Mouse (Mus musculus) left cerebral cortex, postnatal 25 days (tissue): ENCODE measurements around the gene Creb5. TPM values are rescaled to one million over a fixed set of nuclear protein-coding genes. Genes with fewer than 3 reads are reported as not detected.

Experiments used
- DNase-seq, 2 experiments: peaks; one replicate each; pipeline ENCODE4 v3.0.0; 2022; ENCODE audit warnings: low spot score in 2 of 2, mixed read lengths in 1 of 2
- intact Hi-C: fragments of 180-260 bp; cut with DNase I; formaldehyde crosslinking; loops from one replicate; pipeline ENCODE4 v1.15.1; 2025
- total RNA-seq, 2 experiments: library from RNA; stranded (reverse); gene quantifications; 2 replicates each; pipeline ENCODE4 v1.2.3; 2021

Creb5 gene
- total RNA-seq = 1 to 10 TPM; 3.2 to 3.9 TPM

DNA sequence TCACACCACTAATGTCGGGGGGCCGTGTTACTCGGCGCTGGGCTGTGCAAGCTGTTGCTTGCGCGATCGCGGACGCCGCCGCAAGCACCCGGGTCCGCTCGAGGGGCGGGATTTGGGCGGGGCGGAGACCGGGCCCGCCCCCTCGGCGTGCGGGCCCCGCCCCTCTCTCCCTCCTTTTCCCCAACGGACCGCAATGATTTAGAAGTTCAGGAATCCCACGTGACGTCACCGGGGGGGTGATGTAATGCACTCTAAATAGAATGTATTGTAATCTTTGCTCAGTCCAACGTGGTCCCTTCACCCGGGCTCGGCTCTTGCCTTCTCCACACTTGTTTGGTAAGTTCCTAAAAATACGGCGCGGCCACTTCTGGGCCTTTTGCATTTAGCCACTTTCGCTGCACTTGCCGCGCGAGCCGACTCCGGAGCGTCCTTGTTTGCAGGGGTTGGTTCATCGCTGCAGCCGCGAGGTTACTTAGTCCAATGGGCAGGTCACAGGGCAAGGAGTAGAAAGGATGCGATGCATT, at the start of gene Creb5:
Gene Creb5, plus strand, starts transcription at position 233 of the 524 bp plus-strand sequence.
- DNase-seq = peak; percentile 60 to 69
- intact Hi-C loops = loop anchor here (5.0 kb wide), 1 partner anchor 435 kb away; no protein-coding TSS in a partner anchor

- intact Hi-C loops = no loop called here
Observed at GRCm38 (mm10) chr6:53259841-53260240, 27.2 kb upstream of the Creb5 start.

GRCm38 (mm10) chr6:53262401-53262800, 24.7 kb upstream of the Creb5 start:
- DNase-seq = no peak
- intact Hi-C loops = no loop called here

More at GRCm38 (mm10) chr6:53259841-53260240, 27.2 kb upstream of the Creb5 start:
- no peak for DNase-seq

- intact Hi-C loops = loop anchor here (2.0 to 5.0 kb wide), 2 partner anchors 385 to 454 kb away; no protein-coding TSS in a partner anchor
Observed at GRCm38 (mm10) chr6:53267036-53267435, 20.0 kb upstream of the Creb5 start.

GRCm38 (mm10) chr6:53267732-53268505, 19.2 kb upstream of the Creb5 start:
- intact Hi-C loops = loop anchor here (2.0 to 5.0 kb wide), 2 partner anchors 384 to 453 kb away; no protein-coding TSS in a partner anchor

More at GRCm38 (mm10) chr6:53267036-53267435, 20.0 kb upstream of the Creb5 start:
- no peak for DNase-seq

GRCm38 (mm10) chr6:53271216-53271615, 15.9 kb upstream of the Creb5 start:
- DNase-seq = no peak
- intact Hi-C loops = no loop called here

More at GRCm38 (mm10) chr6:53267732-53268505, 19.2 kb upstream of the Creb5 start:
- DNase-seq = no peak

DNA sequence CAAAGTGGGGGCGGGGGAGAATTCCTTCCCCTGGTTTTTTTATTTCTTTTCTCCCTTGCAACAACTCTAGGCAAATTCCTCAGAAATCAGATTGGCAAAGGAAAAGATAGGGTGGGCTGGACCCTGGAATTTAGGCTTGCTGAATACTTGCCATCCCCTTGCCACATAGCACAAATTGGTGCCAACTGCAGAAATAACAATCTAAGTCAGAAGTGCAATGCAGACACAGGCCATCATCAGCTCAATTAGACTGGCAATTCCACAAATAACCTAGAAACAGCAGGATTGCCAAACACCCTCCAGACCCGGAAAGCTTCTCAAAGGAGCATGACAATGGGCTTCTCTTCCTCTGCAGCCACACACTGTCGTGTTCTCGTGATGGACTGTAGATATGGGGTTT, 15.4 kb upstream of the Creb5 start:
- no peak for DNase-seq
- intact Hi-C loops = no loop called here

DNA sequence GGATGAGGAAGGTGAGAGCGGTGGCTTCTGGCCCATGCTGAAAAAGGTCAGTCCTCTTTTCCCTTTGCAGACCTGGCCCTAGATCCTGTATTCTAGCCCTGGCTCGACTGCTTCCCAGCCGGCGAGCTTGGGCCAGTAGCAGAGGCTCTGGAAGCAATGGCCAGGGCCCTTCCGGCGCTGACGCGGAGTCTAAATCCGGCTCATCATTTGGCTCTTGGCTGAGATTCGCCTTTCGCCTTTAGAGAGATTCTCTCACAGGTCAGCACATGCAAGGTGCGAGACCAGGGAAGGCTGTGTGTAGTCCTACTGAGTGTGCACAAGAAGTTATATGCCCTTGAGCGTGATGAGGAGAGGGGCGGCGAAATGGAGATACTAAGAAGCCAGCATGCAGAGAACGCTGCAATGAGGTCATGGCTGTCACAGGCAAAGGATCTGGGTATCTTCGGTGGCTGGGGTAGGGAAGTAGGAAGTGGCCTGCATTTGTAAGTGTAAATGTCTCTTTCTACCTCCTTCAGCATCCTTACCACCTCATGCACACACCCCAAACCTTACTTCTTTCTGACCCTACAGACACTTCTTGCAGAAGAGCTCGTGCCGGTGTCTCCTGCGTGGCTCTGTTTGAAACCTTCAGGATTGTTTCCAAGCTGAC, 557 bp upstream of the Creb5 start:
- intact Hi-C loops = loop anchor here (5.0 kb wide), 1 partner anchor 436 kb away; no protein-coding TSS in a partner anchor
- peak in 1 of 2 experiments; percentile 4 for DNase-seq

DNA sequence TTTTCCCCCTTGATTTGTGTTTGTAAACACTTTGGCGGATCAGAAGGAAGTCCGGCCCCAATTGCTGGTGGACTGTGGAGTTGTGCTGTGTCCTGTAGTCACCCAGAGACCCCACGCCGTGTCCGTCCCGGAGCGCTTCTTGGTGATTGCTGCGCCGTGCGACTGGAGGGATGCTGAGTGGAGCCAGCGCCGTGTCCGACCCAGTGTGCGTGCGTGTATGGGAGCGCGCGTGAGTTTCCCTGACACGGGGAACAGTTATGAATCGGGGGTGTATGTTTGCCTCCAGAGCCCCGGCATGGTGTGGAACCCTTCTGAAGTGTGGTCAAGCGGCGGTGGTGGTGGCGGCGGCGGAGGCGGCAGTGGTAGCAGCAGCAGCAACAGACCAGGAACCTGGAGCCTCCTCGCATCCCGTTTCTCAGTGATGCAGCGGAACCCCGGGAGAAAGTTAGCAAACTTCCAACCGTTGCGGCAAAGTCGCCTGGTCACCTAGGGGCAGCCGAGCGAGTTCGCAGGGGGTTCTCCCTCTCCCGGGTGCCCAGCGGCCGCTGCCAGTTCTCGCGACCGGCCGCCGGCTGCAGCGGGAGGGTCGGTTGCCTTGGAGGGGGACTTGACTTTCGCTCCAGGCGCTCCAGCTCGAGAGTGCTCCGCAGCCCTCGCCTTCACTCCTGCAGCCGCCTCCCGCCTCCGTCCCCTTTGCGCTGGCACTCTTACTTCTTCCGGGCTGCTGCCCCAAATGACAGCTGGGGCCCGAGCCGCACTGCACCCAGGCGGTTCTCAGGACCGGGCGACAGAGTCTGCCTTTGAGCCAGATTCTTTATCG, 702 bp downstream of the Creb5 start:
- intact Hi-C loops = loop anchor here (5.0 kb wide), 1 partner anchor 435 kb away; no protein-coding TSS in a partner anchor

GRCm38 (mm10) chr6:53288584-53289558, 1.8 kb downstream of the Creb5 start:
- intact Hi-C loops = loop anchor here (5.0 kb wide), 1 partner anchor 433 kb away; no protein-coding TSS in a partner anchor

More for the DNA sequence above, 702 bp downstream of the Creb5 start:
- DNase-seq = peak; percentile 12 to 17

DNA sequence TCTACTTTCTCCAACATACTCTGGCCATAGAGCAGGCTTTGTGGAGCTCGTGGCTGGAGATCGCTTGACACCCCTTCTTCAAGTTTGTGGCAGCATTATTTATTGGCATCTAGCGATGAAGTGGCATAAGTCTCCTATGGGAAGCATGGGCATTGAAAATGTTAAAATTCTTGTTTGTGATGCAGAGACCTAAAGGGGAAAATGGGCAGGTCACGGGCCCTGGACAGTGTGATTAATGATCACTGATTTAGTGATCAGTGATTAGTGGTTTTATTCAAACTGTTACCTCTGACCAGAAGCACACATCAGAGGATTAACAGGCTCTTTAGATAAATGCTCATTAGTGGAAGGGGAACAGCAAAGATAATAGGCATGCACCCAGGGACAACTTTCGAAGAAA, 2.6 kb downstream of the Creb5 start:
- DNase-seq = no peak
- intact Hi-C loops = loop anchor here (5.0 kb wide), 1 partner anchor 433 kb away; no protein-coding TSS in a partner anchor

More at GRCm38 (mm10) chr6:53288584-53289558, 1.8 kb downstream of the Creb5 start:
- DNase-seq = no peak

GRCm38 (mm10) chr6:53290215-53290990, 3.3 kb downstream of the Creb5 start:
- DNase-seq = no peak
- intact Hi-C loops = no loop called here

GRCm38 (mm10) chr6:53292931-53293330, 5.9 kb downstream of the Creb5 start:
- intact Hi-C loops = no loop called here

DNA sequence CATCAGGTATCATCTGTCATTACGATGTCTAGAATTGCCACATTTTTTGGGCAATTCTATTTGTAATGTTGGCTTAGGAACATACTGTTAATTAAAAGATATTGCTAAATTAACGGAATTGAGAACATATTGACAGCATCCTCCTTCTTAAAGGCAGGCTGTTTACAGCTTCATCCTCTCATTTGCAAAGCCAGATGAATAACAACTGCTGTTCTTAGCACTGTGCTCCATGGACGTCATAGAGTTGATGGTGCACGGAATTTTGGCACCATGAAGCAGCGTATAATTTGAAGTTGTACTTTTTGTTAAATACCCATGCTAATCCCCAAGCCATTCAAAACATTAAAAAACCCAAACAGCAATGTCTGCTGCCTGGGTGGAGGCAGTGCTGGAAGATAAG, 10.8 kb downstream of the Creb5 start:
- intact Hi-C loops = no loop called here
- DNase-seq = no peak

More at GRCm38 (mm10) chr6:53292931-53293330, 5.9 kb downstream of the Creb5 start:
- DNase-seq = no peak

- no peak for DNase-seq
- intact Hi-C loops = no loop called here
Observed at GRCm38 (mm10) chr6:53304201-53304600, 17.1 kb downstream of the Creb5 start.

DNA sequence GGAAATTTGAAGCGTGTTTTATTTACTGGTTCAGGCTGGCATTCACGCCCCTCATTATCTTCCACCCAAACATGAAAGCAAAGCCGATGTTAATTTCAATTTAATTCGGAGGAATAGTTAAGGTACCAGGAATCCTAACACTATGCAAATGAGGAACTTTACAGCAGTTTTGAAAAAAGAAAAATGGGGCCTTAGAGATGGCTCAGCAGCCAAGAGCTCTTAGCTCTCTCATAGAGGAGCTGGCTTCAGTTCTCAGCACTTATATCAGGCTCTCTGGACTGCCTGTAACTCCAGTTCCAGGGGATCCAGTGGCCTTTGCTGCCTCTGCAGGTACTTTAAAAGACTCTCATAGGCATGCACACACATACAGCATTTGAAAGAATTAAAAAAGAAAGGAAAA, 19.1 kb downstream of the Creb5 start:
- no peak for DNase-seq
- intact Hi-C loops = no loop called here

DNA sequence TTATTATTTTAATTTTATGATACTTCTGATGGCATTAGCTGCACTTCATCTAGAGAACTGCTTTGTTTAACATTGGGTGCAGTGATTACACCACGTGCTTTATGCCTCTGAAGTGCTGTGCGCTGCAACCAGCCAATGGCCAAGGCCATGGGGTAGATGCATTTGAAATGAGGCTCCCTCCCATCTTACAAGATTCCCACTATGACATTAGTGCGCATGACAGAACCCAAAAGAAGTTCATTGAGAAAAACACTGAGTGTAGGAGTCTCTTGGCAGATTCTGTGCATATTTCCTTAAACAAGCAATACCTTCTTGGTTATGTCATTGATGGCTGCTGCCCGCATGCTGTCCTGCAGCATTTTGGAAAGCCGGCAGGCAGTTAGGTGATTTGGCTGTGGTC, 19.6 kb downstream of the Creb5 start:
- intact Hi-C loops = no loop called here
- no peak for DNase-seq
